Mouse (Mus musculus): ENCODE results near the gene Dnajb8.
A peak's percentile ranks its signal among the peaks of the same experiment; 100 is the strongest.

Dnajb8 gene

DNA sequence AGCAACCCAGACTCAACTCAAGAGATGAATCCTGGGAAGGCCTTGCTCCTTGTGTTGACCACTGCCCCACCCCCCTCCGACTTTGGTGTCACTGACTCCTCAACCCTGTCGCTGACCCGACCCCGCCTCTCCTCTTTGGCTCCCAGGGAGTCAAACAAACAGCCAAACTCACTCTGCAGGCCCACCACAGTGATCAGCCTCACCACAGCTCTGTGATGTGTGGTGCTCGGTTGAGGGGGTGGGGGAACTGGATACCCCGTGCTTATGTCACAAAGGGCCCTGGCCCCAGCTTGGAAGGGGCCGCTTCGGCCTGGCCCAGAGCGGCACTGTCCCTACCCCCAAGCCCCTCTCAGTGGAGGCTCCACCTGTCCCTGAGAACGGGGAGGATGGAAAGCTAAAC, at the start of gene Dnajb8:
Gene Dnajb8 (plus strand): TSS at position 301 of the 400 bp plus-strand sequence.
- no peak for DNase-seq

DNA sequence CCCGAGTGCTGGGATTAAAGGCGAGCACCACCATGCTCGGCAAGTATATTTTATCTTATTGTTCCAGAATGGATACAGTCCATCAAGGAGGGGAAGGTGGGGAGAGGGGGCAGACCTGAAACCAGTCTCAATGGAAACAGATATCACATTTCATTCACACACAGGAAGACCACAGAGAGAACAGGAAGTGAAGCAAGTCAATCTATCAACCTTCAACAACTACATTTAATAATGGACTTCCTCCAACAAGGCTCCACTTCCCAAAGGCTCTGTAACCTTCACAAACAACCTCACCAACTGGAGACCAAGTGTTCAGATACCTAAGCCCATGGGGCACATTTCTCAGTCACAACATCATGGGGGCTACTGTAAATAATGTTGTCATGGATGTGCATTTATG, 47.9 kb upstream of the Dnajb8 start:
- DNase-seq, result no peak

DNA sequence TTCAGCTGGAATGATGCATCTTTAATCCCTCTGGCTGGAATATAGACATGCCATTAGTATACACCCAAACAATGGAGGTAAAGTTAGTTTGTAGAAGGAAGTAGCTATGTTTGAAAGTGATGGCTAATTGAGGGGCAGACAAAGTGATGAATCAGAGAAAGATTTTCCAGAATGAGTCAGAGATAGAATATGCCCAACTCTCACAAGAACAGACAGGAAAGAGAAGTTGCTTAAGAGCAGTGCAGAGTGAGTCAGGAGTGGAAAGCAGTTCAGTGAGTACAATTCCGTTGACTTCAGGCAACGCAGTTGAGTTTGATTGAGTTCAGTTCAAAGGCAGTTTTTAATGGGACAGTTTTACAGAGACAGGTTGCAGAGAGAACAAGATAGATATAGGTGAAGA, 47.4 kb upstream of the Dnajb8 start:
- no peak for DNase-seq

DNA sequence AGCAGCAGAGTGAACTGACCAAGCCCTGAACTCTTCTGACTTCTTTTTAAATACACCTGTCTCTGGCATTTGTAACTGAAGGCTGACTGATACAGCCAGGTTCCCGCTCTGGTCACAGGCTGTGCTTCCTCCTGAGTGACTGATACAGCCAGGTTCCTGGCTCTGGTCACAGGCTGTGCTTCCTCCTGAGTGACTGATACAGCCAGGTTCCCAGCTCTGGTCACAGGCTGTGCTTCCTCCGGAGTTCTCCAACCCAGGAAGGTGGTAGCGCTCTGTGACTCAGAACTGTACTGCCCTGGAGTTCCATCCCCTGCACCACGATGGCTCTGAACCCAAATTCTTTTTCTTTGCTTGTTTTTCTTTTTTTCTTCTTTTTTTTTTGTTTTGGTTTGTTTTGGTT, 37.4 kb upstream of the Dnajb8 start:
- DNase-seq, result no peak

DNA sequence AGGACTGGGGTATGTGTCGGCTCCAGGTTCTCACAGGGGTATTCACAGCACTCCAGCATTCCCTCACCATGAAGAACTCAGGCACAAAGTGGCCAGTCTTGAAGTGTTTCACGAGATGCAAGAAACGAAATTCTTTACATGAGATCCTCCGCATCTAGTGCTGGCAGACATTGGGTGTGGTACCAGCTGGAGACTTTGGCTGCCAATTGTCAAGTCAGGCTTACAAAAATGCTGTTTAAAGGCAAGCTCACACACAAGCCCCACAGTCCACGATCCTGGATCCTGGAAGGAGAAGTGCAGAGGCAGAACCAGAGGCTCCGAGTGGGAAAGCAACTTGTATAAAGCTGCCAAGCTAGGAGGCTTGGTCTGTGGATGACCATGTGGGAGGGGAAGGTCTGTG, 33.9 kb upstream of the Dnajb8 start:
- no peak for DNase-seq

DNA sequence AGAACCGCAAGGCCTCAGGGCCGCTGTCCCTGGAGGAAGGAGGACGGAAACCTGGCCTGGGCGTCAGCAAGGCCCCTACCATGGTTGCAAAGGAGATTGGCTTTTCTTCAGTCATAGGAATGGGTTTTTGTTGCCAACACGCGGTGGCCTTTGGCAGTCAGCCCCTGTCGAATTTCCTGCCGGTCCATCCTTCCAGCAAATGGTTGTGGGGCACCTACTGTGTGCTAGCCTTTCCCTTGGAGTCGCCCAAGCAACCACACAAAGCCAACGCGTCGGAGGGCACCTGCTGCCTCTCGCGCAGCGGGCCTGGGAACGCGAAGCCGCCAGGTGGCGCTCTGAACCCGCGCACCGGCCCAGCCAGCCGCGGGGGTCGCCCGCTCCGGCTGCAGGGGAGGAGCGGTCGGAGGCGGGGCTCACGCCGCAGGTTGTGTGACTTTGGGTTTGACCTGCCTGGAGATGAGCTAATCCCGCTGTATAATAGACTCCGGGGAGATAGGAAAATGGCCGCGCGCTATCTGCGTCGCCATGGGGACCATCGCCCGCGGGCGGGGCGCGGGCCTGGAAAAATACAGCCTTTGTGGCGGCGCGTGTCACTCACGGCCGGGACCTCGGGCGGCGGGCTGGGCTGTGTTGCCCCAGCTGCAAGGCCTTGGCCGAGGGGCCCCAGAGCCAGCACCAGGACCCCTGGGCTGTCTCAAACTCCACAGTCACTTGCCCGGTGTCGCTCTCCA, 32.6 kb upstream of the Dnajb8 start:
- peak; percentile 68 for DNase-seq

DNA sequence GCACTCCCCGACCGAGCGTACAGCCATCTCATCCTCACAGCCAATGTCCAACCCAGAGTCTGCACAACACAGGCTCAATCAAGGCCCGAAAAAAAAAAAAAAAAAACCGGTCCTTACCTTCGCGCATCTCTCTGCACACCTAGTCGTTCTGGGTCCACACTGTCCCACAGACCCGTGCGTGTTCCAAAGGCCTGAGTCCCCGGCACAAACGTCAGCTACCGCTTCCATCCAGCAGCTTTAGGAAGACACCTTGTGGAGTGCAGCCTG, 32.1 kb upstream of the Dnajb8 start:
- no peak for DNase-seq

DNA sequence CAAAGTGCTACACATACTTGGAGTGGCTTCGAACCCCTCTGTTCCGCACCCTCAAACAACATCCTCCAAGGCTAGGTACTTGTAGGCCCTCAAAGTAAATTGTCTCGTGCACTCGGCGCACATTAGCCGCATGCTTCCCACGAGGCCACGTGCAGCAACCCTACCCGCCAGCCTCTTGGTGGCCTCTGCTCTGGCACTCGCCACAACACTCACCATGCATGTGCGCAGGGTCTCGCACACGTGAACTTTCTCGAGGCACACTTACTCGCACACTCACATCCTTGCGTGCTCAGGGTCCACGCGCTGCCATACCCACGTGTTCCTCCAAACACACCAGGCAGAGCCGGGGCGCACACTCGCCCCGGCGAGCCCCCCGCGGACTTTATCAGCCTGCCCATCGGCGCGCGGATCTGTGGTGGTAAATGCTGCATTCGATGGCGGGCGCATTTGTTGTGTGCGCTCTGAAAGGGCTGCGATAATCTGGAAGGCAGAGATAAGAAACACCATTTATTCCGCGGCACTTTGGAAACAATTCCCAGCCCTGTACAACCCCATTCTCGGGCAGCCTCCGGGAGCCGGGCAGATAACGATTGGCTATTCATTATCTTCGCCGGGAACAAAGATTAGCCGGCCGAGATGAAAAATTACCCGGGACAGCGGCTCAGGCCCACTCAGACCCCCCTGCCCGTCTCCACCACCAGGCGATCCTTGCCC, 31.6 kb upstream of the Dnajb8 start:
- DNase-seq, result no peak

DNA sequence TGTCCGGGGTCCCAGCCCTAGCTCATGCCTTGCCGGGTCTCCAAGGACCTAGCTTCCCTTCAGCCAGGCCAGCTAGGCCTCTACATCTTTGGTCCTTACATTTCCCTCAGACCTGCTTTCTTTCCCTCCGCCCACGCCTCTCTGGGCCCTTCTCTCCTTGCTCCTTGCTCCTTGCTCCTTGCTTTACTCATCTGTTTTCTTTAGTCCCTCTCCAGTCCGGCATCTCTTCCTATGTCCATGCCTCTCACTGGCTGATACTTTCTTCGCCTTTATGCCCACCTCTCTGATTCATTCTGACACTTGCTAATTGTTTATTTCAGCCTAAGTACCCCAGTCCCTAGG, 31.1 kb upstream of the Dnajb8 start:
- DNase-seq, result no peak

DNA sequence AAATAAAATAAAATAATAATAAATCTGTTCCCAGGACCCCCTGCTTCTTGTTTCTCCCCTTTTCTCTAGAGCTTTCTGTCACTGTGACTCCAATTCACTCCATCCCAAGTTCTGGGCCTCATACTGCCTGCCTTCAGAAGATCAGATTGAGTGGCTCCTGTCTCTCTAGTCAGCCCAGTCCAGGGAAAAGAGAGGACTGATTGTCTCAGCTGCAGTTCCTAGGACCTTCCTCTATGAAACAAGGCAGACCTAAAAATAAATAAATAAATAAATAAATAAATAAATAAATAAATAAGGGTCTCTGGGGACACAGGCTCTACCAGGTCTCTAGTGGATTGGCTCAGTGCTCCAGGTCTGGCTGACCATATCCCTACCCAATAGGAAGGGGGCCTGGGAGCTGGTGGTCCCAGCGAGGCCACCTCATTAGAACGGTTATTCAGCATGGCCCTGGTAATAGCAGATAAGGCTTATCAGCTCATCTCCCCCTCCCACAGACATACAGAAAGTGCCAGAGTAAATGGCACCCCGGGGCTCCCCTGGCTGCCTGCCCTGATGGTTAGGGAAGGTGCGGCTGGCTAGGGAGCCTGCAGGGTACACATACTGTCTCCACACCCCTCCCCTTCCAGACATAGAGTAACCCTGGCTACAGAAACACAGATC, 30.5 kb upstream of the Dnajb8 start:
- DNase-seq, result no peak

DNA sequence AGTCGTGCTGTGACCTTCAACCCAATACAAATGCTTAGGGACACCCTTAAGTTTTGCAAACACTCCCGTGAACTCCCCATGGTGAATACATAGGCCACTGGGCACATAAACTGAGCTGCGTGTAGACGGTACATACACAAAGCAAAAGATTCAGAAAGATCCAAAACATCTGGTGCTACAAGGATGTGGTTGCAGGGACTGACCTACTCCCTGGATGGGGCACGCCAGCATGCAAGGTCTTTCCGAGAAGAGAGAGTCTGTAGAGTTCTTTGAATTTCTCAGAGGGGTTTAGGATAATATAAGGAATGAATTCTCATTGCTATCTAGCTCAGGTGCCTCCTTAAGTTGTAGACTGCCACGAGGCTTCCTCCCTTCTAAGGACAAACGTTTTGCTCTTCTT, 29.3 kb upstream of the Dnajb8 start:
- no peak for DNase-seq

DNA sequence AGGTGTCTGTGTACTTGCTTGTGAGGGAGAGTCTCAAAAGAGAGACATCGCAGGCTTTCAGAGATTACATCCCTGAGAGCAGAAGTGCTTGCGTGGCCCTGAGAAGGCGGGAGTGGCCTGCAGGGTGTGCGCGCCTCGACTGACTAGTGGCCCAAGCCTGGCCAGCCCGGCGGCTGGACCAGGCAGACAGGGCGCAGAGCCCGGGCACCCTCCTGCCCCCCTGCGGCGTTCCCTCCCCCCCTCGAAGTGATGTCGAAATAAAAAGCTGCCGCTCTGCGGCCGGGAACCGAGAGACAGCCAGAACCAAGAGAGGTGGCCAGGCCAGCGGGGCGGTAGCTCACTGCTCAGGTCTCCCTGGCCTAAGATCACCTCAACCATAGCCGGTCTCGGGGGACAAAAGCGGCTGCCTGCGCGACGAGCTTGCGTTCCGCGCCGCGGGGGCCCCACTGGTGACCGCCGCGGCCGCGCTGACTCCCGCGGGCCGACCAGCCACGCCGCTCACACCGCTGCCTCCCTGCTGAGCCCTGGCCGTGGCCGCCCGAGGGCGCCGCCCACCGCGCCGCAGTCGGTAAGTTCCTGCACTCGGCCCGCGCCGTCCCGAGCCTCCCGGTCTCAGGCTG, 28.5 kb upstream of the Dnajb8 start, which contains the start of gene Gata2:
Gene Gata2 (plus strand): TSS at position 459 of the 620 bp plus-strand sequence.
- DNase-seq, result peak; percentile 38

DNA sequence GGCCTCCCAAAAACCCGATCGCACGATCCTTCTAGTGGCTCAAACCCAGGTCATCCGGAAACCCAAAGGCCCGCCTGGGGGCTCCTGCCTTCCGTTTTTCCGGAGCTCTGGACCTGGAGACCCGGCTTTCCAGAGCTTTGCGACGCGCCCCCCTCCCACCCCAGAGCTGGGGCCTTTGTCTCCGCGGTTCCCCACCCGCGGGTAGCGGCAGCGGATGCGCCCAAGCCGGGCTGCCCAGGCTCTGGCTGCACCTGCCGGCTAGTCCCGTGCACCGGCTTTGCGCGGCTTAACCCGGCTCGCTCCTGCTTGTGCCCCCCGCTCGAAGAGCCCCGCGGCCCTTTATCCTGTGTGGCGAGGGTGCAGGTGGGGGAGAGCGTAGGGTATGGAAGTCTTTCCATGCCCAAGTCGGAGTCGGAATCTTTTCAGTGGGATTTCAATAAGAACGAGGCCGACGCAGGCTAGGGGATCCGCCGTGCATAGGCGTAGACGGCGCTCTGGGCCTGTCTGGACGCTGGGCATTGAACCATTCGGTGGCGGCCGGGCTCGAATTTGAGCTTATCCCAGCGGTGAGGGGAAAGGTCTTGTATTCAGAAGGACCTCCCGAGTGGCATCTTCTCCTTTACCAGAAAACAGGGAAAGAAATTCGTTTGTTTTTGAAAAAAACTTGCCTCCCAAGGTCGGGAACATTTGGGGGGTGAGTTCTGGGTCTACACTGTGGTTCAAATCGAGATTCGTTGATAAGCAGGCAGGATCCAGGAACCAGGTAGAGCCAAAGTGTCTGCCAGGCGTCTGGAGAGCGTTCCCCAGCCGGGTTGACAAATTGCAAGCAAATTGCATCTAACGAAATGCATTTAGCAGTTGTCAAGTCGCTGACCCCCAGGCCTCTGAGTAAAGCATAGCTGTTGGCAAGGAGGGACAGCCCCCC, 27.8 kb upstream of the Dnajb8 start:
- DNase-seq, result peak; percentile 22

DNA sequence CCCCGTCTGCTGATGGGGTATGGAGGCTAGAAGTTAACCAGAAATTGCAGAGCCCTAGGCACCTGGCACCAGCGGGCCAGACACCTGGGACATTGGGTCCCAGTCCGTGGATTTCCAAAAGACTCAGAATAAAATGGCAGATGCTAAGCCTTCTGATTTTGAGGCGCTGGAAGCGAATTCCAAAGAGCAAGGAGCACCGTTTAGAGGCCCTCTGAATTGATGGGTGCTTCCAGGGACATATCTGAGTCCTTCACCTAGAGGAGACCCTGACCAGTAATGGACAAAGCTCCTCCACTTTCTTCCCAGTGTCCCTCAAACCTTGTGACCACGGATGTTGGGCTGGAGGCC, 27.1 kb upstream of the Dnajb8 start:
- DNase-seq, result no peak

DNA sequence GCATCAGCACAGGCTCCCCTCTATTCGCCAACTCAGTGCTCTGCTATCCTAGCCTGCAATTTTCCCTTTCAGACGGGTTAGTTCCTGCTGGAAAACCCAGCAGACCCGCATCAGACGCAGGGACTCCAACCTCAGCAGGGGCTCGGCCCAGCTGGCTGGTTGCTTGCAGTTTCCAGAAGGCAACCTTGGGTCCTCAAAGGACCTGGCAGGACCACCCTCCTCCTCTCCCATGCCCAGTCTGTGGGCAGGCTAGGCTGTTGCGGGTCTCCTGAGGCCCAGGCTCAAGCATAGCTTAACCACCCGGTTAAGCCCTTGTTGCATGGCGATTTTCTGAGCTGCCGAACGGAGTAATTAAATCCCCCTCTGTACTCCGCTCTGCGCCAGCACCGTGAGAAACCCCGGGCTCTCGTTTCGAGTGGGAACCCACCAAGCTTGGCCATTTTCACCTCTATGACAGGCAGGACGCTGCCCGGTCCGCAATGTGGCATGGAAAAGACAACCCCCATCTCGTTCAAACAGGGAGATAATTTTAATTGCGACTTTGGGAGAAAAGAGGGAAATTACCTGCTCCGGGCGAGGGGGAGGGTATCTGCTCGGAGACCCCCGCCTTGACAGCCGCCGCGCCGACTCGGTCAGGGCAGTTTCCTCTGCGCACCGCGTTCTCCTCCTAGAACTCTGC, 25.9 kb upstream of the Dnajb8 start:
- DNase-seq, result no peak

DNA sequence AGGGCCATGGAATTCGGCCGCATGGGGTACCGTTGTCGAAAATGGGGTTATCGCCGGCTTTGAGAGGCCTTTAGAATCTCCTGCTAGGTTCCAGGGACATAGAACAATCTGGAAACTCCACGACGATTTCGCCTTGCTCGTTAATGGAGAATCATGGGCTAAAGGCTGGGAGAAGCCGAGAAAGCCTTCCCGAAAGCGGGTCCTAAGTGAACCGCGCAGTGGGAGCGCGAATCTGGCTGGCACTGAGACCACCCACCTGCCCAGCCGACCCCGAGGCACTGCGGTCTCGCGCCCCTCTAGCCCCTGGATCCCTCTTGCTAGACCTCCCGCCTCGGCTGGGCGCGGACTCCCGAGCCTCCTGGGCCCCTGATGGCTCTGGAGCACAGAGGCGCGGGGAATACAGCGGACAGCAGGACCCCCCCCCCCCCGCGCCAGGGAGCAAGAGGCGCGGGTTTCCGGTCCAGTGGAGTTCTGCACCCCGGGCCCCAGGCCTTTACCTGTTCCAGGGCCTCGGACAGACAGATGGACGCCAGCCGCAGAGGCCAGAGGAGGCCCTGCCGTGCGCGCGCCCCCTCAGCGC, 25.2 kb upstream of the Dnajb8 start:
- DNase-seq, result no peak

DNA sequence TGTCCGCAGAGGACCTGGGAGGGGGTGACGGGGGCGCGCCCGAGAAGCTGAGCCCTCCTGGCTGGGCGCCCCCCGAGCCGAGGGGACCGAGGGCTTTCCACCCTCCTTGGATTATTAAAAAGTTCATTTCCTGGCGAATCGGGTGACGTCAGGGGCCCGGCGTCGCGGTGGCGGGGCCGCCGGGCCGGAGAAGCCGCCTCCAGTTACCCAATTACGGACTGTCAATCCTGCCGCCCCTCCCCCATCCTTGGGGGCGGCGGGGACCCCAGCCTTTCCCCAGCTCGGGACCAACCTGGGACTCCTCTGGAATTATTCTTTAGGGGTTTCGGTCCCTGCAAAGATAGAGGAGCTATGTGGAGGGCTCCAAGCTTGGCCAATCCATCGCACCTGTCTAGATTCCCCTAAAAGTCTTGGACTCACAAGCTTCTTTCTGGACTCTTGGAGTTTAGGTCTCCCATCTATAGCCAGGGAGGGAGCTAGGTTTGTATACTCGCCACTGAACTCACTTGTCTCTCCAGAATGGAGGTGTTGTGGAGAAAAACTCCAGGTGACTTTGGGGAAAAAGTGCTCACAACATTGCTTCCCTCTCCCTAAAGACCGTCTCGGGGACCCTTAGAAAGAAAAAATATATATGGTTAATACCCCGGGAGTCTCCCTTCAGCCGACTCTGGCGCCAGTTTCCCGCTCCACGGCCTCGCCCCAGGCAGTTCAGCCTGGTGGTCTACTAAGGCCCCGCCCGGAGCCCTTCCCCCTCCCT, 24.6 kb upstream of the Dnajb8 start:
- DNase-seq, result peak; percentile 26

DNA sequence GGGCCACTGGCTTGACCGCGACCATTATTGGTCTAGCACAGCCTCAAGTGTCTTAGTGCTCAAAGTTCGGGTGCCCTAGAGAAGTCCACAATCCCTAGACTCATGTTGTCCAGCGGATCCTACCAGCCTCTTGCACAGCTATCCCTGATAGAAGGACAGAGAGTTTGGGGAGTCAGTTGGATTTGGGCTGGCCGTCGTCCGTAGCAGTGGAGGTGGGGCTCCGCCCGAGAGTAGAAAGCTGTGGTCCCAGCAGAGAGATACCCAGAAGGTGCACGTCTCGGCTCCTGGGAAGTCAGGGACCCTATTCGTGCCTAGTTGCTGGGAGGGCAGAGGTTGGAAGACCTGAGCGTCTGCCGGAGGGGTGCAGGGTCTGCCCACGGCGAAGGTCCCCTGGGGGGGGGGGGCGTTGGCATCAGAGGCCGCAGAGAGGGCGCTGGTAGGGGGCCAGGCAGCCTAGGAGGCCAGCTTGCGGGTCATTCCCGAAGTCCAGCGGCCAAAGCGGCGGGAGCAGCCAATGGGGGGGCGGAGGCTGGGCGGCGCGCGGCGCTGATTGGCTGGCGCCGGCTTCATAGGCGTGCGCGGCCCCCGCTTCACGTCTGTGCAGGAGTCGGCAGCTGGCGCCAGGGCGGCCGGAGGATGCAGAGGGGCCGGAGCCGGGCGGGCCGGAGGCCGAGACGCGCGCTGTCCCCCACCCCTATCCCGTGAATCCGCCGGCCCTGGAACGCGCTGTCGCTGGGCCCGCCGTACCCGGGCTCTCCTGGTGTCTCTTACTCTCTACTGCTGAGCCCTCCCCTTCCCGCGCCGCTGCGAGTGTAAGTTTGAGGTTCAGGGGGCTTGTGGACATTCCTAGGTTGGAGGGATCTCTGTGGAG, 23.8 kb upstream of the Dnajb8 start:
- peak; percentile 82 for DNase-seq

DNA sequence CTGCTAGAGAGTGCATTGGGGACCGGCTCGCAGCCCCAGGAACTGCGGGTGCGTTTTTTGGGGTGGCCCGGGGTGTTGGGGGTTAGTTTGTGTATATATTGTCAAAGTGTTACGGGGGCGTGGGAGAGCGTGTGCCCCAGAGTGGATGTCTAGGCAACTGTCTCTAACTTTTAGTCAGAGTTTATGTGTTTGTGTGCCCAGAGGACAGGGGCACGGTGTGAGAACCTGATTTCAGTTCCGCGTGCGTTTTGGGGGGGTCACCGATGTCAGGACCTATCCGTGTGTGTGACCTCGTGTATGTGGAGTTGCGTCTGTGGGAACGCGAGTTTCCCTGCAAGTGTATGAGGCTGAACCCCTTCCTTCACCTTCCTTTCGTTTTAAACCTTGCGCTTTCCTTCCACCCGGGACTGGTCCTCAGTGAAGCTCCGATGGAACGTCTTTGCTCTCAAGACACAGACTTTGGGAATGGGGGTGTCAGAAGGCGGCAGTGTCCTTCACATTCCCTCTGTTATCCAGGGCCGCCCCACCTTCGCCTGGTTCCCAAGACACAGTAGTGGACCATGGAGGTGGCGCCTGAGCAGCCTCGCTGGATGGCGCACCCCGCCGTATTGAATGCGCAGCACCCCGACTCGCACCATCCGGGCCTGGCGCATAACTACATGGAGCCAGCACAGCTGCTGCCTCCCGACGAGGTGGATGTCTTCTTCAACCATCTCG, 22.9 kb upstream of the Dnajb8 start:
- DNase-seq, result peak; percentile 22
